Mouse (Mus musculus) embryonic facial prominence, embryonic 10.5 days (tissue): ENCODE data around the gene Atrn. TPM values are rescaled to one million over a fixed set of nuclear protein-coding genes. Genes with fewer than 3 reads are reported as not detected.

Experiments
- DNase-seq: peaks from one replicate; pipeline ENCODE4 v3.0.0-alpha.2; 2017; ENCODE audit warnings: low spot score
- H3K27ac ChIP-seq: fragments of 300-500 bp; sonication (generic); replicated peaks from 2 replicates; pipeline ENCODE4 v1.5.1; 2016; ENCODE audit warnings: mild to moderate bottlenecking
- H3K27me3 ChIP-seq: fragments of 300-500 bp; sonication (generic); replicated peaks from 2 replicates; pipeline ENCODE4 v1.6.1; 2016; ENCODE audit warnings: low read depth, mild to moderate bottlenecking; ENCODE audit not compliant: poor library complexity, severe bottlenecking
- H3K36me3 ChIP-seq: fragments of 300-500 bp; sonication (generic); replicated peaks from 2 replicates; pipeline ENCODE4 v1.6.1; 2016; ENCODE audit warnings: mild to moderate bottlenecking, moderate library complexity
- H3K4me1 ChIP-seq: fragments of 300-500 bp; sonication (generic); 2 replicates; pipeline ENCODE4 v1.6.1; 2016
- H3K4me3 ChIP-seq: fragments of 300-500 bp; sonication (generic); 2 replicates; pipeline ENCODE4 v1.5.1; 2016; ENCODE audit warnings: mild to moderate bottlenecking, moderate library complexity
- H3K9me3 ChIP-seq: fragments of 300-500 bp; sonication (generic); 2 replicates; pipeline ENCODE4 v1.6.1; 2016; ENCODE audit warnings: mild to moderate bottlenecking
- WGBS: fragments of 180-500 bp; shearing (Covaris S2); methylation state at CpG from one replicate; pipeline ENCODE4 v1.1.7; 2016; 5-methylcytosine and 5-hydroxymethylcytosine counted together
- polyA plus RNA-seq: library from polyadenylated mRNA; unstranded; fragments of >200 nt; fragmentation: Nextera tagmentation; extraction: Ambion mirVana; gene quantifications from 2 replicates; pipeline ENCODE4 v1.2.1, GENCODE M21; 2016

The Atrn gene
- polyA plus RNA-seq = 6.0 and 6.2 TPM in 2 replicates

- no peaks in the 10 kb centered on the region for H3K9me3 ChIP-seq
- H3K4me3 ChIP-seq = peak within 1 kb of the TSS; percentile 95
- H3K4me1 ChIP-seq = peaks cover 23% of the 10 kb centered on the region
- peak; percentile 97 for DNase-seq
- peak within 1 kb of the TSS; percentile 86 for H3K27ac ChIP-seq
- H3K36me3 ChIP-seq = no peaks in the 10 kb centered on the region
- WGBS = 5% methylated on average over 50 of the region's 50 CpGs
- no peaks in the 10 kb centered on the region for H3K27me3 ChIP-seq
Measured at GRCm38 (mm10) chr2:130905751-130906583, at the start of gene Atrn, which contains the start of gene 4930402H24Rik. Gene Atrn, plus strand, starts transcription at chr2:130906495. Gene 4930402H24Rik, minus strand, starts transcription at chr2:130906406.

- no peak overlapping the region for H3K27ac ChIP-seq
- H3K36me3 ChIP-seq = no peaks in the 10 kb centered on the region
- H3K27me3 ChIP-seq = no peaks in the 10 kb centered on the region
- no peak for DNase-seq
- H3K4me3 ChIP-seq = no peak overlapping the region
- H3K4me1 ChIP-seq = no peaks in the 10 kb centered on the region
- WGBS = 86% methylated on average over 3 of the region's 3 CpGs
- H3K9me3 ChIP-seq = no peaks in the 10 kb centered on the region
Measured at GRCm38 (mm10) chr2:130862091-130862490, 44.2 kb upstream of the Atrn start.

GRCm38 (mm10) chr2:130870916-130871315 lies 35.4 kb upstream of the Atrn start:
- Histone ChIP-seq H3K9me3 (no peaks in the 10 kb centered on the region), H3K27me3 (no peaks in the 10 kb centered on the region), H3K36me3 (no peaks in the 10 kb centered on the region), H3K27ac (no peak overlapping the region), H3K4me3 (no peak overlapping the region), H3K4me1 (peaks cover 2% of the 10 kb centered on the region)
- no peak for DNase-seq
- WGBS = 91% methylated on average over 5 of the region's 5 CpGs

- Histone ChIP-seq H3K4me3 (no peak overlapping the region), H3K9me3 (no peaks in the 10 kb centered on the region), H3K4me1 (peaks cover 13% of the 10 kb centered on the region), H3K36me3 (0 out of 2 replicates have a peak, but pooled peaks cover 4% of the 10 kb centered on the region), H3K27ac (no peak overlapping the region), H3K27me3 (no peaks in the 10 kb centered on the region)
- 53% methylated on average over 3 of the region's 3 CpGs for WGBS
- DNase-seq = no peak
Measured at GRCm38 (mm10) chr2:130877376-130877775, 28.9 kb upstream of the Atrn start.

GRCm38 (mm10) chr2:130886983-130887382 lies 19.3 kb upstream of the Atrn start:
- Histone ChIP-seq H3K4me1 (no peaks in the 10 kb centered on the region), H3K4me3 (no peak overlapping the region), H3K9me3 (no peaks in the 10 kb centered on the region), H3K36me3 (peaks cover 5% of the 10 kb centered on the region; the same call in 1 of the 2 replicates), H3K27me3 (no peaks in the 10 kb centered on the region), H3K27ac (no peak overlapping the region)
- no peak for DNase-seq

- no peak overlapping the region for H3K4me3 ChIP-seq
- DNase-seq = no peak
- H3K27me3 ChIP-seq = no peaks in the 10 kb centered on the region
- H3K27ac ChIP-seq = no peak overlapping the region
- H3K4me1 ChIP-seq = no peaks in the 10 kb centered on the region
- H3K9me3 ChIP-seq = no peaks in the 10 kb centered on the region
- WGBS = 80% methylated on average over 1 of the region's 1 CpGs
- peaks cover 5% of the 10 kb centered on the region; the same call in 1 of the 2 replicates for H3K36me3 ChIP-seq
Measured at GRCm38 (mm10) chr2:130887456-130887855, 18.8 kb upstream of the Atrn start.

GRCm38 (mm10) chr2:130896944-130897343 lies 9.4 kb upstream of the Atrn start:
- Histone ChIP-seq H3K4me1 (no peaks in the 10 kb centered on the region), H3K27ac (no peak overlapping the region), H3K27me3 (no peaks in the 10 kb centered on the region), H3K4me3 (no peak overlapping the region), H3K36me3 (peaks cover 11% of the 10 kb centered on the region; the same call in 1 of the 2 replicates), H3K9me3 (no peaks in the 10 kb centered on the region)
- WGBS = 96% methylated on average over 2 of the region's 2 CpGs
- DNase-seq = no peak

- Histone ChIP-seq H3K4me1 (no peaks in the 10 kb centered on the region), H3K36me3 (peaks cover 11% of the 10 kb centered on the region; the same call in 1 of the 2 replicates), H3K27me3 (no peaks in the 10 kb centered on the region), H3K4me3 (no peak overlapping the region), H3K27ac (no peak overlapping the region), H3K9me3 (no peaks in the 10 kb centered on the region)
- no peak for DNase-seq
- 86% methylated on average over 2 of the region's 2 CpGs for WGBS
Measured at GRCm38 (mm10) chr2:130897856-130898255, 8.4 kb upstream of the Atrn start.

GRCm38 (mm10) chr2:130898783-130899182 lies 7.5 kb upstream of the Atrn start:
- DNase-seq = no peak
- Histone ChIP-seq H3K4me3 (no peak overlapping the region), H3K9me3 (no peaks in the 10 kb centered on the region), H3K27ac (no peak overlapping the region), H3K27me3 (no peaks in the 10 kb centered on the region), H3K36me3 (peaks cover 10% of the 10 kb centered on the region; the same call in 1 of the 2 replicates), H3K4me1 (no peaks in the 10 kb centered on the region)
- 87% methylated on average over 2 of the region's 2 CpGs for WGBS

GRCm38 (mm10) chr2:130906584-130907315 lies 455 bp downstream of the Atrn start:
- Histone ChIP-seq H3K4me3 (peak overlapping the region; percentile 95), H3K9me3 (no peaks in the 10 kb centered on the region), H3K36me3 (no peaks in the 10 kb centered on the region), H3K27ac (peak overlapping the region; percentile 86), H3K27me3 (no peaks in the 10 kb centered on the region), H3K4me1 (peaks cover 23% of the 10 kb centered on the region)
- no peak for DNase-seq
- under 1% methylated on average over 58 of the region's 58 CpGs for WGBS

GRCm38 (mm10) chr2:130911691-130912090 lies 5.4 kb downstream of the Atrn start:
- Histone ChIP-seq H3K9me3 (no peaks in the 10 kb centered on the region), H3K36me3 (no peaks in the 10 kb centered on the region)
- WGBS = 66% methylated on average over 1 of the region's 1 CpGs

GRCm38 (mm10) chr2:130914873-130915272 lies 8.6 kb downstream of the Atrn start:
- H3K9me3 ChIP-seq = no peaks in the 10 kb centered on the region
- H3K4me1 ChIP-seq = peaks cover 18% of the 10 kb centered on the region
- no peaks in the 10 kb centered on the region for H3K36me3 ChIP-seq
- no peak for DNase-seq
- 68% methylated on average over 1 of the region's 1 CpGs for WGBS
- 0 out of 2 replicates have a peak overlapping the region, but pooled peaks have one; percentile 44 for H3K27ac ChIP-seq
- H3K27me3 ChIP-seq = no peaks in the 10 kb centered on the region
- no peak overlapping the region for H3K4me3 ChIP-seq

More at GRCm38 (mm10) chr2:130911691-130912090, 5.4 kb downstream of the Atrn start:
- Histone ChIP-seq H3K4me1 (peaks cover 24% of the 10 kb centered on the region), H3K4me3 (no peak overlapping the region), H3K27ac (no peak overlapping the region), H3K27me3 (no peaks in the 10 kb centered on the region)
- no peak for DNase-seq
